Mouse (Mus musculus) spleen, adult 2 months (tissue): ENCODE measurements around the gene Rcan1.

Source experiments
- CTCF ChIP-seq: fragments of 200-500 bp; IDR thresholded peaks from 2 replicates; pipeline ENCODE4 v1.5.1; 2011; ENCODE audit warnings: mild to moderate bottlenecking, inconsistent platforms; ENCODE audit not compliant: insufficient read depth, insufficient read length, insufficient replicate concordance; ENCODE audit errors: extremely low read depth
- POLR2A ChIP-seq: fragments of 200-500 bp; IDR thresholded peaks from 2 replicates; pipeline ENCODE4 v1.6.1; 2011; ENCODE audit warnings: low read depth, low read length, inconsistent platforms

DNA sequence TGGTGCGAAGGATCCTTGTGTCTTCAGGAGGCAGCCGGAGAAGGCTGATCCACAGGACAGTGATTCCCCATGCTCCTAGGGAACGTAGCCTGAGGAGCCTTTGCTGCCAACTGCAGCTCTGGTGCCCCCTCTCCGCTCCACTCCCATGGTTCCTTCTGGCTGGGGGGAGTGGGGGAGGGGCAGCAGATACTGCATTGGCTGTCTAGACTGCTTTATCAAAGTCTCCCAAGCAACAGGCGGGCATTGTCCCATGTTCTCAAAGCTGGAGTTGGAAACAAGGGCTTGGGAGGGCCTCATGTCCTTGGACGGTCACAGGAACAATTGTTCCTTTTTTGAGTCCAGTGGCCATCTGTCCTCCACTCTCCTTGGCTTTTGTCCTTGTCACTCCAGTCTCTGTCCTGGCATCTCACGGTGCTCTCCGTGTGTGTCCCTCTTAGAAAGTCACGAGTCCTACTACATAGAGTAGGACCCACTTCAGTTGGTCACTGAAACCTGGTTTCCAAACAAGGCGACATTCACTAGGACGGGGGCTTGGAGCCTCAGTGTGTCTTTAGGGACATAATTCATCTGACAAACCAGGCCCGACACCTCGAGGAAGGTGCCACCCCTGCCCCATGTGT is 124.3 kb downstream of the Rcan1 start:
- TF ChIP-seq CTCF: no peak
- no peak for TF ChIP-seq POLR2A
